Mouse (Mus musculus): Measurements from ENCODE around the gene Rhox7a. TPM values are rescaled to one million over a fixed set of nuclear protein-coding genes. Genes with fewer than 3 reads are reported as not detected.
"Not testable (repeated sequence)": the region's sequence is repeated elsewhere in the genome, so short reads cannot be mapped to it uniquely, and the experiment has no call there.

Rhox7a gene
- polyA plus RNA-seq (2015; fragmentation: Nextera tagmentation; extraction: Ambion mirVana): not detected in 2 replicates

DNA sequence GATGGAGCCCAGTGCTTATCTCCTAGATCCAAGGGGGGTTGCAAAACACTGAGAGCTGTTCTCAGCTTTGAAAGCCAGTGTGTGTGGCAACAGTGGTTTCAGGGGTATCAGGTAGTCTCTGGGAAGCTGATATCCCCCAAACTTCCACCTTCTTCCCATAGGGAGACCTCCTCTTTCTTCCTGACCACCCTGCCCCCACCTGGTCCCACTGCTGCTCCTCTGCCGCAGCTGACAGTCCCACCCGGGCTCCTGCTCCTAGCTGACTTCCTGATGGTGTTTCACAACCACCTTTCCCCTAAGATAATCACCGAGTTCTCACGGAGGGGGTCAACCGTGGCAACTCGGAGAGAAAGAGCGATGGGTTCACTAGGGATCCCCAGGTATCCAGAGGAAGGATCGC is at the start of gene Rhox7a:
Gene Rhox7a, plus strand, starts transcription at position 301 of the 400 bp plus-strand sequence.
- H3K4me2 ChIP-seq; H3K27ac ChIP-seq; H3K9ac ChIP-seq; H3K36me3 ChIP-seq; H3K9me3 ChIP-seq; ATAC-seq (ENCODE audit: insufficient number of reproducible peaks, low FRiP score, low TSS enrichment, low read depth); H3K4me1 ChIP-seq; H3K27me3 ChIP-seq; H3K4me3 ChIP-seq: not testable (repeated sequence)
- 76% methylated on average over 8 of the region's 8 CpGs for WGBS

DNA sequence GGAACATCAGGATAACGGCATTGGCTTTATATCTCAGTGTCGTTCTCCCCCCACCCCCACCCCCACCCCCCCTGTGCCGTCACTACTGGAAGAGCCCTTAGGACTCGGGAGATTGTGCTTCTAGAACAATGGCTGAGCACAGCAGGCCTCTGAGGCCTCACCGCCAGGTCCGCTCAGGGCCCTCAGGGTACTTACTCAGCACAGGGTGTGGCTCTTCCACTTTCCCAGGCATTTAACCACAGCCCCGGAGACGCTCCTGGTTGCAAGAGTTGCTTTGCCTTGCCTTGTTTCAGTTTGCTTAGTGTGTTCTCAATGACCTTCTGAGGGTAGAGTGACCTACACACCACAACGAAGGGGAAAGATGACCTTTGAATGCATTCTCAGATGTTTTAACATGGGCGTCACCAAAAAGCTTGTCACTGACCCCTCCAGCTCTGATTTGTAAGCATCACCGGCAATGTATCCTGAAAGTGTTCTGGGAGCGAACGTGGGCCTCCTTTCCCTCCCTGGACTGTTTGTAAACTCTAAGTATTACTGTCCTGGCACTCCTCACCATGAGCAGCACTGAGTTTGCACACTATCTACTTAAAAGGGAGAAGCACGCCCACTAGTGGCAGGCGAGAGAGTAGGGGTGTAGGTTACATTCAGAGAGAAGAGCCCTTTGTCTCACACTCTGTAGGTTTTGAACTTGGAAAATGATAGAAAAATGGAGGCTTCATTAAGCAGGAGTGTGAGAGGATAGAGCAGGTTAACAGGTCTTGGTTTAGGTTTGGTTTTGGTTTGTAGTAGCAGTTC is 24.0 kb upstream of the Rhox7a start:
- Histone ChIP-seq H3K9me3 (no peaks in the 10 kb centered on the region), H3K4me3 (no peak overlapping the region), H3K4me1 (no peaks in the 10 kb centered on the region), H3K27ac (no peak overlapping the region), H3K27me3 (no peaks in the 10 kb centered on the region), H3K4me2 (no peak overlapping the region), H3K9ac (no peak overlapping the region), H3K36me3 (no peaks in the 10 kb centered on the region)
- ATAC-seq (ENCODE audit: insufficient number of reproducible peaks, low FRiP score, low TSS enrichment, low read depth): no peak
- 84% methylated on average over 15 of the region's 15 CpGs for WGBS

DNA sequence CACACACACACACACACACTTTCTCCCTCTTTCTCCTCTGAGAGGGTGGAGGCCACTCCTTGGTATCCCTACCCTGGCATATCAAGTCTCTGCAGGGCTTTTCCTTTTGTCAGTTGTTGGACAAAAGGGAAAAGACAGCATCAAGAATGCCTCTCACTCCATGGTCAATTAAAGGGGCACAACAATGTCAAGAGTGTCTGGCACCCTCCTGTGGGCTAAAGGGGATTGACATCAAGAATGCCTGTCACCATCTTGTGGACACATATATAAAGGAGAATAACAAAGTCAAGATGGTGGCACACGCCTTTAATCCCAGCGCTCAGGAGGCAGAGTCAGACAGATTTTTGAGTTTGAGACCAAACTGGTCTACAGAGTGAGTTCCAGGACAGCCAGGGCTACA is 22.1 kb upstream of the Rhox7a start:
- Histone ChIP-seq H3K27me3 (no peaks in the 10 kb centered on the region), H3K4me2 (no peak overlapping the region), H3K4me1 (no peaks in the 10 kb centered on the region), H3K9me3 (no peaks in the 10 kb centered on the region), H3K4me3 (no peak overlapping the region), H3K27ac (no peak overlapping the region), H3K36me3 (no peaks in the 10 kb centered on the region), H3K9ac (no peak overlapping the region)
- WGBS: 79% methylated on average over 2 of the region's 2 CpGs
- ATAC-seq (ENCODE audit: insufficient number of reproducible peaks, low FRiP score, low TSS enrichment, low read depth): no peak

DNA sequence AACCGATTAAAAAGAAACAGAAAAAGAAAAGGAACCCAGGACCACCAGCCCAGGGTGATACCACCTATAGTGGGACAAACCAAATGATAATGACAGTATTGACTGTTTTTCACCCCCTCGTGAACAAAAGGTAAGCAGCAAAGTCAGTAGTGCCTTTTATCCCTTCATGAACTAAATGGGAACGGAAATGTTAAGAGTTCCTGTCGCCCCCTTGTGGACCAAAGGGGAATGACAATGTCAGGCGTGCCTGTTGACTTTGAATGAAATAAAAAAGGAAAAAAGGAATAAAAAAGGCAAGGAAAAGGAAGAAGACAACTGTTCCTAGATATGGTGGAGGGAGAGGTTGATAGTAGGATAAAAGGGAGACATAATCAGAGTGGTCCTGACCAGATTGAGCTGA is 20.3 kb upstream of the Rhox7a start:
- ATAC-seq (ENCODE audit: insufficient number of reproducible peaks, low FRiP score, low TSS enrichment, low read depth): no peak
- no peak overlapping the region for H3K4me2 ChIP-seq
- no peak overlapping the region for H3K9ac ChIP-seq
- H3K36me3 ChIP-seq: no peaks in the 10 kb centered on the region
- 27% methylated on average over 5 of the region's 5 CpGs for WGBS
- H3K27me3 ChIP-seq: no peaks in the 10 kb centered on the region
- no peaks in the 10 kb centered on the region for H3K4me1 ChIP-seq
- H3K9me3 ChIP-seq: no peaks in the 10 kb centered on the region
- H3K4me3 ChIP-seq: no peak overlapping the region
- H3K27ac ChIP-seq: no peak overlapping the region

DNA sequence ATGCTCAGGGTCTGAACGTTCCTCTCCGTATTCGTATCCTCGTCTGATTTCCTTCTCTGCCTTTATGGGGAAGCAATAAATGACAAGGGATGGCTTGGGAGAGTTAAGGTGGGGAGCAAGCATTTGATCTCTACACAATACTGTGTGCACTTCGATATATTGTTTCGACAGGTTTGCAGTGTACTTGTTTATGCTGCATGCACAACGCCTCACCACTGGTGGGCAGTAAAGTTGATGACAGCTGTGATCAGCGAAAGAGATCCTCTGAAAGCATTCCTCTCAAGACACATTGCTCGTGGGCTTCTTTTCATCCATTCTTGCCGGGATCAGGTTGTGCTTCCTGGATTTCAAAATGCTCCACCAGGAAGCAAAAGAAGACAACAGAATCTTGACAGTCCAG is 15.8 kb upstream of the Rhox7a start:
- 71% methylated on average over 10 of the region's 10 CpGs for WGBS
- Histone ChIP-seq H3K9ac (no peak overlapping the region), H3K27ac (no peak overlapping the region), H3K4me1 (no peaks in the 10 kb centered on the region), H3K4me3 (no peak overlapping the region), H3K36me3 (no peaks in the 10 kb centered on the region), H3K4me2 (no peak overlapping the region), H3K9me3 (no peaks in the 10 kb centered on the region), H3K27me3 (no peaks in the 10 kb centered on the region)
- ATAC-seq (ENCODE audit: insufficient number of reproducible peaks, low FRiP score, low TSS enrichment, low read depth): no peak

DNA sequence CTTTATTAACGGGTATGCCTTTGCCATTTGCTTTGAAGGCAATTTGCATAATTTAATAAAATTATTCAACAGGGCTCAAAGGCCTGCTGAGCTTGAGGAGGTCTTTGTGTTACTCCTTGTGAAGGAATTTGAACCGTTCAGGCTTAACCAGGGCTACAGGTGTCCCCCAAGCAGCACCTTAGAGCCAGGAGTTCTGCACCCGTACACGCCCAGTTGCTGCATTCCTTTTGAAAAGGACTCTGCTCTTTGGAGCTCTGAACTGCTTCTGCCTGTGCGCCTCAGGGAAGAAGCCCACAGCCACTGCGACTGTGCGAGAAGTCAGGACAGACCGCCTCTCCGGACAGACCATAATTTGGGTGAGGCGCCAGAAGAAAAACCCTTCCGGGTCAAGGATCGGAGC is 4.9 kb upstream of the Rhox7a start, which contains the start of gene Rhox6:
Gene Rhox6, plus strand, starts transcription at position 301 of the 400 bp plus-strand sequence.
- H3K4me3 ChIP-seq; H3K27me3 ChIP-seq; ATAC-seq (ENCODE audit: insufficient number of reproducible peaks, low FRiP score, low TSS enrichment, low read depth); H3K9ac ChIP-seq; H3K27ac ChIP-seq; H3K36me3 ChIP-seq; H3K4me2 ChIP-seq; H3K4me1 ChIP-seq; H3K9me3 ChIP-seq: not testable (repeated sequence)
- 87% methylated on average over 4 of the region's 12 CpGs for WGBS

DNA sequence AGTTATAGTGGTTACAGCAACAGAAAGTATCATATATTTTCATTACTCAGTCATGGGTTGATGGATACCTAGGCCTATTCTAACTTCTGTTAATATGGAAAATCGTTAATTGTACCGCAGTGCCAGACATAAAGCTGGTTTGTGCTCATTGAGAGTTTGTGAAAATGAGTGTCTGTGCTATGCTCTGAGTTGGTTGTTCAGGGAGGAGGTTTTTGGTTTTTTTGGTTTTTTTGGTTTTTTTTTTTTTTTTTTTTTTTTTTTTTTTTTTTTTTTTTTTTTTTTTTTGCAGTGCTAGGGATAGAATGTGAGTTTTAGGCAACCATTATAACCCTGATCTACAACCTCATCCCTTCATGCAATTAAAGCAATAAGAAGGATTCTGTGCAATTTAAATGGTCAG is 40.2 kb downstream of the Rhox7a start:
- no peak overlapping the region for H3K4me2 ChIP-seq
- H3K27me3 ChIP-seq: no peaks in the 10 kb centered on the region
- H3K27ac ChIP-seq: no peak overlapping the region
- H3K4me3 ChIP-seq: no peak overlapping the region
- no peaks in the 10 kb centered on the region for H3K9me3 ChIP-seq
- 96% methylated on average over 2 of the region's 2 CpGs for WGBS
- H3K9ac ChIP-seq: no peak overlapping the region
- no peaks in the 10 kb centered on the region for H3K4me1 ChIP-seq
- ATAC-seq (ENCODE audit: insufficient number of reproducible peaks, low FRiP score, low TSS enrichment, low read depth): no peak
- H3K36me3 ChIP-seq: no peaks in the 10 kb centered on the region

DNA sequence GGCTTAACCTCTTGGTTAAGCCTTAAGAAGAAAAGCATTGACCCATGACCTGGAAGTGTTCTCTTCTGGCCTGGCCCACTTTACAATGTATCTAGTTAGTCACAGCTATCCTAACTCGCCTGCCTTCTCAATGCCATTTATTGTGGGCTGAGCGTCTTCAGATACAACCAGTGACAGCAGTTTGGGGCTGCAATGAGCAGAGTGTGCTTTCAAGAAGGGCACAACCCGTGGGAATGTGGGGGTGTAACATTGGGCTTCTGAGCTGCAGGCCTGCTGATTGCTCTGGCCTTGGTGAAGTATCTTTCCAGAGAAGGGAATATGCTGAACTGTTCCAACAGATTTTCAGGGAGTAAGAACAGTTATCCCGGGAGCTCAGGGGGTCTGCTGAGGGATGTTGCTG is 47.4 kb downstream of the Rhox7a start, which contains the start of gene Rhox8:
Gene Rhox8, minus strand, starts transcription at position 101 of the 400 bp plus-strand sequence.
- Histone ChIP-seq H3K9me3 (no peaks in the 10 kb centered on the region), H3K4me3 (no peak within 1 kb of the TSS), H3K4me1 (no peaks in the 10 kb centered on the region), H3K9ac (no peak within 1 kb of the TSS), H3K27me3 (no peaks in the 10 kb centered on the region), H3K36me3 (no peaks in the 10 kb centered on the region), H3K27ac (no peak within 1 kb of the TSS), H3K4me2 (no peak within 1 kb of the TSS)
- ATAC-seq (ENCODE audit: insufficient number of reproducible peaks, low FRiP score, low TSS enrichment, low read depth): no peak
- 67% methylated on average over 4 of the region's 4 CpGs for WGBS

Other genes starting within 250 kb of the Rhox7a start
- not detected in 2 replicates for gene Rhox4f, start 224.0 kb upstream of the Rhox7a start, polyA plus RNA-seq (2015; fragmentation: Nextera tagmentation; extraction: Ambion mirVana)
- not detected in 2 replicates for gene Rhox3g, start 203.1 kb upstream of the Rhox7a start, polyA plus RNA-seq (2015; fragmentation: Nextera tagmentation; extraction: Ambion mirVana)
- not detected in 2 replicates for gene Rhox2g, start 188.2 kb upstream of the Rhox7a start, polyA plus RNA-seq (2015; fragmentation: Nextera tagmentation; extraction: Ambion mirVana)
- not detected in 2 replicates for gene Rhox4g, start 180.4 kb upstream of the Rhox7a start, polyA plus RNA-seq (2015; fragmentation: Nextera tagmentation; extraction: Ambion mirVana)
- gene Rhox3h, start 162.9 kb upstream of the Rhox7a start, polyA plus RNA-seq (2015; fragmentation: Nextera tagmentation; extraction: Ambion mirVana): not detected in 2 replicates
- not detected in 2 replicates for gene Rhox2h, start 158.4 kb upstream of the Rhox7a start, polyA plus RNA-seq (2015; fragmentation: Nextera tagmentation; extraction: Ambion mirVana)
- 0.35 and 0.40 TPM in 2 replicates for gene Rhox5, start 26.8 kb upstream of the Rhox7a start, polyA plus RNA-seq (2015; fragmentation: Nextera tagmentation; extraction: Ambion mirVana)
- 0.41 and 0.78 TPM in 2 replicates for gene Rhox6, start 4.8 kb upstream of the Rhox7a start, polyA plus RNA-seq (2015; fragmentation: Nextera tagmentation; extraction: Ambion mirVana)
- not detected in 2 replicates for gene Rhox8, start 47.3 kb downstream of the Rhox7a start, polyA plus RNA-seq (2015; fragmentation: Nextera tagmentation; extraction: Ambion mirVana)
- gene Rhox7b, start 65.5 kb downstream of the Rhox7a start, polyA plus RNA-seq (2015; fragmentation: Nextera tagmentation; extraction: Ambion mirVana): not detected in 2 replicates
- not detected in 2 replicates for gene Rhox9, start 70.1 kb downstream of the Rhox7a start, polyA plus RNA-seq (2015; fragmentation: Nextera tagmentation; extraction: Ambion mirVana)
- not detected in 2 replicates for gene Btg1-ps1, start 187.1 kb downstream of the Rhox7a start, polyA plus RNA-seq (2015; fragmentation: Nextera tagmentation; extraction: Ambion mirVana)
- not detected in 2 replicates for gene Btg1-ps2, start 211.4 kb downstream of the Rhox7a start, polyA plus RNA-seq (2015; fragmentation: Nextera tagmentation; extraction: Ambion mirVana)
- gene Rhox10, start 234.8 kb downstream of the Rhox7a start, polyA plus RNA-seq (2015; fragmentation: Nextera tagmentation; extraction: Ambion mirVana): not detected in 2 replicates

Measured in limb, embryonic 15.5 days (tissue).